ENCODE assay signal across 9 mouse cellular contexts in genomic region chr7:25290911-25291310, GRCm38 (mm10). TPM values are rescaled to one million over a fixed set of nuclear protein-coding genes. Genes with fewer than 3 reads are reported as not detected.
DNase-seq lines count a peak whose midpoint lies in the region; ATAC-seq lines count a peak whose summit lies in the region.
"Had no signal": no experiment of that assay in that cellular context is flagged by ENCODE, and none has a peak within 500 bp of the region (broad histone marks: within the 10 kb centered on the region; RNA-seq: fewer than 3 reads in every experiment).

No protein-coding gene starts in this region.

- WGBS in embryonic facial prominence, embryonic 12.5 days = 93% methylated on average over 2 of the region's 2 CpGs
- WGBS in embryonic facial prominence, embryonic 10.5 days = 90% methylated on average over 2 of the region's 2 CpGs
- 97% methylated on average over 2 of the region's 2 CpGs for WGBS in neural tube, embryonic 13.5 days
- 67% methylated on average over 2 of the region's 2 CpGs for WGBS in forebrain, embryonic 15.5 days
- WGBS in limb, embryonic 15.5 days = 83% methylated on average over 2 of the region's 2 CpGs

- H3K27me3 ChIP-seq in embryonic facial prominence, embryonic 12.5 days = no peaks in the 10 kb centered on the region
- no peaks in the 10 kb centered on the region for H3K27me3 ChIP-seq in embryonic facial prominence, embryonic 10.5 days (replicated peaks; ENCODE audit: low read depth, poor library complexity, severe bottlenecking)
- no peaks in the 10 kb centered on the region for H3K27me3 ChIP-seq in neural tube, embryonic 13.5 days
- H3K27me3 ChIP-seq in forebrain, embryonic 15.5 days = no peaks in the 10 kb centered on the region
- H3K27me3 ChIP-seq in limb, embryonic 15.5 days = no peaks in the 10 kb centered on the region

- peaks cover 99% of the 10 kb centered on the region for H3K36me3 ChIP-seq in embryonic facial prominence, embryonic 12.5 days
- peaks cover 100% of the 10 kb centered on the region for H3K36me3 ChIP-seq in embryonic facial prominence, embryonic 10.5 days (replicated peaks)
- peaks cover 100% of the 10 kb centered on the region for H3K36me3 ChIP-seq in neural tube, embryonic 13.5 days
- peaks cover 98% of the 10 kb centered on the region for H3K36me3 ChIP-seq in forebrain, embryonic 15.5 days
- H3K36me3 ChIP-seq in limb, embryonic 15.5 days = peaks cover 99% of the 10 kb centered on the region

- DNase-seq in embryonic facial prominence, embryonic 10.5 days (ENCODE audit: low spot score) = no peak
- no peak for DNase-seq in neural tube, embryonic 10.5 days (ENCODE audit: extremely low spot score, low spot score)
- DNase-seq in layer of hippocampus, postnatal 25 days (ENCODE audit: extremely low spot score in 1 of 2, low spot score in 1 of 2) = no peak
- DNase-seq in frontal cortex, adult 2 months (ENCODE audit: extremely low spot score in 1 of 2, low spot score in 1 of 2) = no peak

- no peak overlapping the region for H3K4me3 ChIP-seq in embryonic facial prominence, embryonic 12.5 days
- no peak overlapping the region for H3K4me3 ChIP-seq in embryonic facial prominence, embryonic 10.5 days
- no peak overlapping the region for H3K4me3 ChIP-seq in neural tube, embryonic 13.5 days
- no peak overlapping the region for H3K4me3 ChIP-seq in forebrain, embryonic 15.5 days
- H3K4me3 ChIP-seq in limb, embryonic 15.5 days = no peak overlapping the region

- peak overlapping the region; percentile 42; the same call in 1 of the 2 replicates for H3K27ac ChIP-seq in embryonic facial prominence, embryonic 12.5 days
- no peak overlapping the region for H3K27ac ChIP-seq in embryonic facial prominence, embryonic 10.5 days (replicated peaks)
- peak overlapping the region; percentile 54 for H3K27ac ChIP-seq in neural tube, embryonic 13.5 days (replicated peaks)
- peak overlapping the region; percentile 48; the same call in 1 of the 2 replicates for H3K27ac ChIP-seq in forebrain, embryonic 15.5 days (replicated peaks)
- H3K27ac ChIP-seq in limb, embryonic 15.5 days = peak overlapping the region; percentile 61; the same call in 1 of the 2 replicates
- H3K27ac ChIP-seq: liver, embryonic 14.5 days had no signal

- H3K4me1 ChIP-seq in embryonic facial prominence, embryonic 12.5 days = peaks cover 9% of the 10 kb centered on the region
- peaks cover under 1% of the 10 kb centered on the region; the same call in 1 of the 2 replicates for H3K4me1 ChIP-seq in embryonic facial prominence, embryonic 10.5 days
- peaks cover 30% of the 10 kb centered on the region for H3K4me1 ChIP-seq in neural tube, embryonic 13.5 days (replicated peaks)
- H3K4me1 ChIP-seq in forebrain, embryonic 15.5 days = peaks cover 26% of the 10 kb centered on the region
- peaks cover 32% of the 10 kb centered on the region for H3K4me1 ChIP-seq in limb, embryonic 15.5 days

- H3K9me3 ChIP-seq in embryonic facial prominence, embryonic 12.5 days = no peaks in the 10 kb centered on the region; the same call in 1 of the 2 replicates
- no peaks in the 10 kb centered on the region; the same call in 1 of the 2 replicates for H3K9me3 ChIP-seq in embryonic facial prominence, embryonic 10.5 days
- H3K9me3 ChIP-seq in neural tube, embryonic 13.5 days = no peaks in the 10 kb centered on the region
- H3K9me3 ChIP-seq in forebrain, embryonic 15.5 days = no peaks in the 10 kb centered on the region
- H3K9me3 ChIP-seq in limb, embryonic 15.5 days = no peaks in the 10 kb centered on the region

- no peak overlapping the region for H3K9ac ChIP-seq in embryonic facial prominence, embryonic 12.5 days
- H3K9ac ChIP-seq in neural tube, embryonic 13.5 days = no peak overlapping the region
- peak overlapping the region; percentile 7; the same call in 1 of the 2 replicates for H3K9ac ChIP-seq in forebrain, embryonic 15.5 days (replicated peaks)
- no peak overlapping the region for H3K9ac ChIP-seq in limb, embryonic 15.5 days
- H3K9ac ChIP-seq: liver, embryonic 14.5 days had no signal

- ATAC-seq in embryonic facial prominence, embryonic 12.5 days (ENCODE audit: insufficient number of reproducible peaks, insufficient read depth, low FRiP score, low TSS enrichment) = no peak
- no peak for ATAC-seq in neural tube, embryonic 13.5 days (ENCODE audit: low read depth)
- ATAC-seq in forebrain, embryonic 15.5 days (replicated peaks) = 0 out of 2 replicates have a peak, but pooled peaks have one; percentile 14
- ATAC-seq in limb, embryonic 15.5 days (ENCODE audit: insufficient number of reproducible peaks, low FRiP score, low TSS enrichment, low read depth) = no peak

- no peak overlapping the region for H3K4me2 ChIP-seq in embryonic facial prominence, embryonic 12.5 days (replicated peaks)
- no peak overlapping the region for H3K4me2 ChIP-seq in neural tube, embryonic 13.5 days
- no peak overlapping the region for H3K4me2 ChIP-seq in forebrain, embryonic 15.5 days (replicated peaks)
- H3K4me2 ChIP-seq in limb, embryonic 15.5 days = no peak overlapping the region

RNA-seq across cellular contexts. Expression of gene Pafah1b3, which starts 6.9 kb away (rescaled TPM):
- polyA plus RNA-seq in embryonic facial prominence, embryonic 12.5 days (2016; fragmentation: Nextera tagmentation; extraction: Ambion mirVana) = 317 and 337 TPM in 2 replicates
- 281 and 301 TPM in 2 replicates for polyA plus RNA-seq in embryonic facial prominence, embryonic 10.5 days (2016; fragmentation: Nextera tagmentation; extraction: Ambion mirVana)
- 525 and 535 TPM in 2 replicates for polyA plus RNA-seq in neural tube, embryonic 13.5 days (2015; fragmentation: Nextera tagmentation; extraction: Ambion mirVana)
- polyA plus RNA-seq in forebrain, embryonic 15.5 days (2015; fragmentation: Nextera tagmentation; extraction: Ambion mirVana) = 521 and 550 TPM in 2 replicates
- 176 and 198 TPM in 2 replicates for polyA plus RNA-seq in limb, embryonic 15.5 days (2015; fragmentation: Nextera tagmentation; extraction: Ambion mirVana)
- total RNA-seq in layer of hippocampus, postnatal 25 days (2021) = 10 to 100 TPM; 19.2 to 25.2 TPM
- polyA plus RNA-seq in frontal cortex, adult 2 months (2012; rRNA removed) = 33.5 and 43.0 TPM in 2 replicates

RNA-seq across cellular contexts. Expression of gene Prr19, which starts 10.3 kb away (rescaled TPM):
- polyA plus RNA-seq in embryonic facial prominence, embryonic 12.5 days (2016; fragmentation: Nextera tagmentation; extraction: Ambion mirVana) = 1.0 and 1.9 TPM in 2 replicates
- polyA plus RNA-seq in embryonic facial prominence, embryonic 10.5 days (2016; fragmentation: Nextera tagmentation; extraction: Ambion mirVana) = 0.82 and 0.88 TPM in 2 replicates
- polyA plus RNA-seq in neural tube, embryonic 13.5 days (2015; fragmentation: Nextera tagmentation; extraction: Ambion mirVana) = 2.1 and 2.9 TPM in 2 replicates
- 1.6 and 2.1 TPM in 2 replicates for polyA plus RNA-seq in forebrain, embryonic 15.5 days (2015; fragmentation: Nextera tagmentation; extraction: Ambion mirVana)
- polyA plus RNA-seq in limb, embryonic 15.5 days (2015; fragmentation: Nextera tagmentation; extraction: Ambion mirVana) = 0.32 and 0.40 TPM in 2 replicates
- total RNA-seq in layer of hippocampus, postnatal 25 days (2021) = not detected
- 0.17 and 0.28 TPM in 2 replicates for polyA plus RNA-seq in frontal cortex, adult 2 months (2012; rRNA removed)

RNA-seq across cellular contexts. Expression of gene Tmem145, which starts 15.0 kb away (rescaled TPM):
- 2.7 and 4.0 TPM in 2 replicates for polyA plus RNA-seq in embryonic facial prominence, embryonic 12.5 days (2016; fragmentation: Nextera tagmentation; extraction: Ambion mirVana)
- polyA plus RNA-seq in embryonic facial prominence, embryonic 10.5 days (2016; fragmentation: Nextera tagmentation; extraction: Ambion mirVana) = 0.85 and 1.0 TPM in 2 replicates
- 51.7 and 52.2 TPM in 2 replicates for polyA plus RNA-seq in neural tube, embryonic 13.5 days (2015; fragmentation: Nextera tagmentation; extraction: Ambion mirVana)
- 30.9 and 32.3 TPM in 2 replicates for polyA plus RNA-seq in forebrain, embryonic 15.5 days (2015; fragmentation: Nextera tagmentation; extraction: Ambion mirVana)
- 0.50 and 0.61 TPM in 2 replicates for polyA plus RNA-seq in limb, embryonic 15.5 days (2015; fragmentation: Nextera tagmentation; extraction: Ambion mirVana)
- total RNA-seq in layer of hippocampus, postnatal 25 days (2021) = 10 to 100 TPM; 26.0 to 28.1 TPM
- 74.6 and 90.4 TPM in 2 replicates for polyA plus RNA-seq in frontal cortex, adult 2 months (2012; rRNA removed)
- polyA plus RNA-seq: liver, embryonic 14.5 days had no signal

RNA-seq across cellular contexts. Expression of gene Cic, which starts 23.4 kb away (rescaled TPM):
- 45.7 and 47.0 TPM in 2 replicates for polyA plus RNA-seq in embryonic facial prominence, embryonic 12.5 days (2016; fragmentation: Nextera tagmentation; extraction: Ambion mirVana)
- 17.1 and 21.4 TPM in 2 replicates for polyA plus RNA-seq in embryonic facial prominence, embryonic 10.5 days (2016; fragmentation: Nextera tagmentation; extraction: Ambion mirVana)
- polyA plus RNA-seq in neural tube, embryonic 13.5 days (2015; fragmentation: Nextera tagmentation; extraction: Ambion mirVana) = 40.2 and 43.4 TPM in 2 replicates
- polyA plus RNA-seq in forebrain, embryonic 15.5 days (2015; fragmentation: Nextera tagmentation; extraction: Ambion mirVana) = 53.2 and 54.4 TPM in 2 replicates
- 40.3 and 42.5 TPM in 2 replicates for polyA plus RNA-seq in limb, embryonic 15.5 days (2015; fragmentation: Nextera tagmentation; extraction: Ambion mirVana)
- 100 to 1,000 TPM; 176 to 220 TPM for total RNA-seq in layer of hippocampus, postnatal 25 days (2021)
- 92.4 and 104 TPM in 2 replicates for polyA plus RNA-seq in frontal cortex, adult 2 months (2012; rRNA removed)

RNA-seq across cellular contexts. Expression of gene Megf8, which starts 26.1 kb away (rescaled TPM):
- 22.4 and 24.3 TPM in 2 replicates for polyA plus RNA-seq in embryonic facial prominence, embryonic 12.5 days (2016; fragmentation: Nextera tagmentation; extraction: Ambion mirVana)
- polyA plus RNA-seq in embryonic facial prominence, embryonic 10.5 days (2016; fragmentation: Nextera tagmentation; extraction: Ambion mirVana) = 17.6 and 17.7 TPM in 2 replicates
- polyA plus RNA-seq in neural tube, embryonic 13.5 days (2015; fragmentation: Nextera tagmentation; extraction: Ambion mirVana) = 18.3 TPM in 2 replicates
- 22.3 and 23.3 TPM in 2 replicates for polyA plus RNA-seq in forebrain, embryonic 15.5 days (2015; fragmentation: Nextera tagmentation; extraction: Ambion mirVana)
- polyA plus RNA-seq in limb, embryonic 15.5 days (2015; fragmentation: Nextera tagmentation; extraction: Ambion mirVana) = 14.2 and 14.3 TPM in 2 replicates
- 10 to 100 TPM; 93.9 to 98.8 TPM for total RNA-seq in layer of hippocampus, postnatal 25 days (2021)
- 65.2 and 67.0 TPM in 2 replicates for polyA plus RNA-seq in frontal cortex, adult 2 months (2012; rRNA removed)
